Mouse (Mus musculus) regulatory T cell (primary cell): ENCODE data around the gene Mvk.

ENCODE experiments used
- in situ Hi-C: fragments of 300-600 bp; cut with MboI, MseI; formaldehyde crosslinking; loops from one replicate; pipeline ENCODE4 v1.15.1; 2025; ENCODE audit warnings: high pct_unique_total_duplicates

The Mvk gene

DNA sequence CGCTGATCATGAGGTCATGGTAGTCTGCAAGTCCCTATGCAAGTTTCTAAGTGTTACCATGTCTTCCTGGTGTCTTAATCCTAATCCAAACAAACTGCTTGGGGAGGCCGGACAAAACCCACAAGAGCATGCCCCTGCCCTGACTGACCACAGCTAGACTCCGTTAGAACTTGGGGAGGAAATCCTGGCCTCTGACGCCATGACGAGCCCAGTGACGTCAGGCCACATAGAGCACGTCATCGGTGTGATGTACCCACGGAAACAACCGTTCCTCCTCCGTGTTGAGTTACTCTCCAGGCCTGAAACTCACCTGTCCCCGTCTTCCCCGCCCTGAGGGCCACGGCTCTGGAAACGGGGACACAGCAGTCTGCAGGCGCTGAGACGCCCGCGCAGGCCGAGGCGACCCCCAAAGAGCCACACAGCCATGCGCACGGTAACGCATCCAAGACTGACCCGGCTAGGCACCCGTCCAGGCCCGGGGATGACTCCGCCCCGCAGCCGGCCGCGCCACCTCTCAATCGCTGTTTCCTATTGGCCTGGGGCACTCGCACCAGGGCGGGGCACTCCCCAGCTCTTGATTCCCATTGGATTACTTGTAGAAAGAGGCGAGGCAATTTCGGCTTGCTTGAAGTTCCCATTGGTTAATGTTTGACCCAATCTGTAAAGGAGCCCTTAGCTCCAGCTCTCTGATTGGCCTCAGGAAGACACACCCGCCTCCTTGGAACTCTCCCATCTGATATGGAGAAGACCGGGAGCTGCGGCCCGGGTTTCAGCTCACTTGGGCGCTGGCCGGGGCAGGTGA, at the start of gene Mvk, which contains the start of gene Mmab:
Gene Mvk, plus strand, starts transcription at position 704 of the 802 bp plus-strand sequence.
Gene Mmab, minus strand, starts transcription at position 495 of the 802 bp plus-strand sequence.
- in situ Hi-C loops = loop anchor here (10.0 kb wide), 1 partner anchor 669 kb away; the partner anchor contains the start of genes Iscu and Sart3

DNA sequence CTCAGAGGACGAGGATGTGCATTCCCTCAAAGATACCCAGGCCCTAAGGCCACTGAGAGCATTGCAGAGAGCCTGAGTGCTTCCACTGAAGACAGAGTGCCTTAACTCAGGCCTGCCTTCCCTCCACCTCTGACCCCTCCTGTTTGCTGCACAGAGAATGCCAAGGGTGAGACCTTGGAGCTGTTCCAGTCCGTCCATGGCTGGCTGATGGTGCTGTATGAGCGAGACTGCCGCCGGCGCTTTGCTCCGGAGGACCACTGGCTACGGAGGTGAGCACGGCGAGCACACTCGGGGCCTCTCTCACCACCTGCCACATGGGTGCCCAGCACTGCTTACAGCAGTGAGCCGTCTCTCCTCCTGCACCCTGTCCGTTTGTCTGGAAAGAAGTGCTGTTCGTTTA, 37.5 kb upstream of the Mvk start:
- in situ Hi-C loops = loop anchor here (25.0 kb wide), 1 partner anchor 894 kb away; no protein-coding TSS in a partner anchor

DNA sequence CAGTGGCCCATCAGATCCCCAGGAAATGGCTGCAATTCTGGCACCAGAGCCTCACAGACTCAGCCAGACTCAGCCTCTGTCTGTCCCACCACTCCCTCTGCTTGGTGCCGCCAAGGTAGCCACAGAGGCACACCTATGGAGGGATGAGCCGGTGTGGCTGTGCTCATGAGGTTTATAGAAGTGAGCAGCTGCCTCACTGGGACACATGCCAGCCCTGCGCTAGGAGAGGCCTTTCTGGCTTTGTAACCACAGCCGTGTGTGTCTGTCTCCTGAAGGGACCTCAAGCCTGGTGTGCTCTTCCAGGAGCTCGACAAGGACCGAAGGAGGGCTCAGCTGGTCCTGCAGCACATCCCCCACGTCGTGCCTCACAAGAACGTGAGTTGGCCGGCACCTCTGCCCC, 36.8 kb upstream of the Mvk start:
- in situ Hi-C loops = loop anchor here (25.0 kb wide), 1 partner anchor 895 kb away; no protein-coding TSS in a partner anchor

DNA sequence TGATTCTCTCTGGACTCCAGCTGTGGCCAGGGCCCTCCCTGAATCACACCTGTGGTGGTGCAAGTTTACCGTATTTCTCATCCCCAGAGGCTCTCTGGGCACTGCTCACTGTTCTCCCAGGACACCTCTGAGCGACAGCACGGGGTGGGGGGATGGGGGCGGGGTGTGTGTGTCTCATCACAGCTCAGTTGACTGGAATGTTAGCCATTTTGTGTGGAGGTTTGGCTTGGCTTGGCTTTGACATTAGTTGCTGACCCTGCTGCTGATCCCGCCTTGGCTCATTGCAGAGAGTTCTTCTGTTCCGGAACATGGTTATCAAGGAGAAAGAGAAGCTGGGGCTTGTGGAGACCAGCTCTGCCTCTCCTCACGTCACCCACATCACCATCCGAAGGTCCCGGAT, 36.3 kb upstream of the Mvk start:
- in situ Hi-C loops = loop anchor here (25.0 kb wide), 1 partner anchor 896 kb away; no protein-coding TSS in a partner anchor

DNA sequence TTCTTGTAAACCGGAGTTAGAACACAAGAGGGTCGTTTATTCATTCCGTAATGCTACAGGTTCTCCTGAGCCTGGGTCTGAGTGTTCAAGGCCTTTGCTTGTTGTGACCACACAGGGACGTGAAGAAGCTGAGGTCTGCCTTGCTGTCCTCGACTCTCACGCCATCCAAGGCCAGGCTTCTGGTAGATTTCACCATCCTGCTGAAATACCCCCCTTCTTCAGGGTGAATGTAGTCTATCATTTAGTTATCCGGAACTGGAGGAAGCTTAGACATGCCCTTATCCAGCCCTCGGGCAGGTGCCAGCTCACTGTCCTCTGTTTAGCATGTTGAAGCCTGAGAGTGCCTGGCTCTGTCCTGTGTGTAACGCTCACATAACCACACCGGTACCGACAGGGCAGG, 35.2 kb upstream of the Mvk start:
- in situ Hi-C loops = loop anchor here (25.0 kb wide), 1 partner anchor 897 kb away; no protein-coding TSS in a partner anchor

DNA sequence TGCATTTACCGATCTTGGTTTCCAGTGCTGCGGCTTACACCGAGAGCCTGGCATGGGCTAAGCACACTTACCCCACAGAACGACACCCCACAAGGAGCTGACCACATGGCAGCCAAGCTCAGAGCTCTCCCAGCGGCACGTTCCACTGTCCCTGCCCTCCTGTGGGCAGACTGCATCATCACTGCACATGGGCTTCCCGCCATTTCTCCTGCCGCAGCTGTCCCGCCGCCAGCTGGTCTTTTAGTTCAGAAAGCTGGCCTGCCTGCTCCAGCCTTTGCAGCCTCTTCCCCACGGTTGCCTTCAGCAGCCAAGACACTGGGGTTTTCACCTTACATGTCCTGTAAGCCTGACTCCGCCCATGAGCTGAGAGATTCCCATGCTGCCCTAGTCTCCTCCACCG, 33.6 kb upstream of the Mvk start:
- in situ Hi-C loops = loop anchor here (25.0 kb wide), 1 partner anchor 898 kb away; no protein-coding TSS in a partner anchor

DNA sequence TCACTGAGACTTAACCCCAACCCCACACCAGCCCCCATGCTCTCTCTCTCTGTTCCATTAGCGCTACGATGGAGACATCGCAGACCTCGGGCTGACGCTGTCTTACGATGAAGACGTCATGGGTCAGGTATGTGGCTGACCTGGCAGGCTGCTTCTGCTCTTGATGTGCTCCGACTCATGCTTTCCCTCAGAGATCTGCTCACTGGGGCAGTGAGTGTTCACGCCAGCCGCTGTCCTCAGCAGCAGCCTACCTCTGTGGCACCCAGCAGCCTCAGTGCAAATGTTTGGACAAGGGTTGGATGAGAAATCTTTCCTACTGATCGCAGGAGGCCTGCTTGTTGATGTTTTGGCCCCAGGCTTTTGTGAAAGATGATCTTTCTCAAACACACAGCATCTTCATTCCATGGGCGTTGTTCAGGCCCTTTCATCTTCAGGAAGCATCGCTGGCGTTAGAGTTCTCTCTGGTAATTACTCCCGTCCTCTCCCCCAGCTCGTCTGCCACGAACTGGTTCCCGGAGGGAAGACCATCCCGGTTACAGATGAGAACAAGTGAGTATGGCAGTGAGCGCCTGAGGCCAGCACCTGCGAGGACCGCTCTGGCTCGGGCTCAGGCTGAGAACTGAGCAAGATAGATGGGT, 31.6 kb upstream of the Mvk start:
- in situ Hi-C loops = loop anchor here (25.0 kb wide), 1 partner anchor 900 kb away; no protein-coding TSS in a partner anchor

DNA sequence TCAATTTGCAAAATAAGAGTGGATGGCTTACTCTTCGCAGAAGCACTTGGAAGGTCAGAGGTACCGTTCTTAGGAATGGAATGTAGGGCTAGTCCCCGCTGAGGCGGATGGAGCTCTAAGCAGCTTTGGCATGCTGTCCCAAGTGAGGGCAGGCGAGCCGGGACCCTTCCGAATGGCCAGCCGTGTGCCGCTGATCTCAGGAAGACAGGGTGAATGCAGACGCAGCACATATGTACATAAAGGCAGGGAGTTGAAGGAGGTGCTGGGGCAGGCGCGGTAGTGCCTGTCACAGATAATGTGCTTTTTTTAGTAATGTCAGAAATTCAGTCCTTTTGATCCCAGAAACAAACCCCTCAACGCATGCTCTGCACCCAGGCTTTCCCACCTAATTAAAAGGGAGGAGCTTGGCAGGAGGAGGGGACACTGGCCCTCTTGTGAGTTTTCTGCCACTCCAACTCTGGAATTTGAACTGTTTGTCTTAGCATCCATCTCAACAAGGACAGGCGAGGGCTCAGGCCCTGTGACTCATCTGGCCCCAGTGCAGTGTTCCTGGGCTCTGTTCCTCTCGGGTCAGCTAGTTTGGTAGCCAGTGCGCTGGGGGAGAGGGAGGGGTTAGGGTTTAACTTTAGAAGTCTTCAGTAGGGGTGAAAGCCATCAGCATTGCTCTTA, 30.9 kb upstream of the Mvk start:
- in situ Hi-C loops = loop anchor here (25.0 kb wide), 1 partner anchor 901 kb away; no protein-coding TSS in a partner anchor

DNA sequence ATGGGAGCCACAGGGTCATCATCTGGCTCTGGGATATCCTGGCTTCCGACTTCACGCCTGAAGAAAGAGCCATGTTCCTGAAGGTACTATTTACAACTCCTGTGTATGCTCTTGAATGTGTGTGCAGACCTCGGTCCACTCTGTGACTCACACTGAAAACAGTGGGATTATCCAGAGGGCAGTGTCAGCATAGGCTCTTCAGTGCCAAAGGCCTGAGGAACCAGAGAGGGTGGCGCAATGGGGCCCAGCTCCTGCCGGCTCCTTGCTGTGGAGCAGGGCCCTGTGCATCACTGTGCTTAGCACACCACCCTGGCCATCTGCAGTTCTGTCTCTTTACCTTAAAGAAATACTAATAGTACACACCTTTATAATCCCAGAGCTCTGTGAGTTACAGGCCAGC, 28.5 kb upstream of the Mvk start:
- in situ Hi-C loops = loop anchor here (25.0 kb wide), 1 partner anchor 903 kb away; no protein-coding TSS in a partner anchor

DNA sequence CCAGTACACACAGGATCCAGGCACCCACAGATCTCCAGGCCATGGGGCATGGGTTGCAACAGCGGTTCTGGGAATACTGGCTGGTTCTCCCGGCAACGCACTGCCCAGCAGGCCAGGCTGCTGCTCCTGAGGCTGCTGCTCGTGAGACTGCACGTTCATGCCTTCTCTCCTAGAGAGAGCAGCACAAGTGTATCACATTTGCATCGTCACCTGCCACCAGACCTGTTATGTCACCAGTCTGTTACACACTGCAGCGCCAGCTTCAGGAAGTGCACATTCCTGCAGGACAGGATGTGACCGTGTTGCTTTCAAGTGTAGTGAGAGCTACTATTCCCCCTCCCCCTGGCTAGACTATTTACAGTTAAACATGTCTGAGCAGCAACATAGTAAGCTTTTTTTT, 27.2 kb upstream of the Mvk start:
- in situ Hi-C loops = loop anchor here (25.0 kb wide), 1 partner anchor 905 kb away; no protein-coding TSS in a partner anchor

DNA sequence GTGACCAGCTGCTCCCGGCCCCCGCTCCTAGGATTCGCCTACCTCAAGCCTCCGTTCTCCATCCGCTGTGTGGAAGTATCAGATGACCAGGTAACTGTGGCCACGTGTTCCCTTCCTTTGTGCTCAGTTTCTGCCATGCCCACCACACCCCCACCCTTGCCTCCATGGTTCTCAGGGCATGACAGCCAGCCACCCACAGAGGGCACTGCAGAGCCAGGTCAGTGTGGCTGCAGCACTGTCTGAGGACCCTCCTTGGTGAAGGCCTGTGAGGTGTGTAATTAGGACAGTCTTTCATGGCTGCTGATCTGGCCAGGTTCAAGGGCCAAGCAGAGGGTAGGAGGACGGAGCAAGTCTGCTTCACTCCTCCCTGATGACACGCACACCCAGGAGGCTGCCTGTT, 25.5 kb upstream of the Mvk start:
- in situ Hi-C loops = loop anchor here (25.0 kb wide), 1 partner anchor 906 kb away; no protein-coding TSS in a partner anchor

DNA sequence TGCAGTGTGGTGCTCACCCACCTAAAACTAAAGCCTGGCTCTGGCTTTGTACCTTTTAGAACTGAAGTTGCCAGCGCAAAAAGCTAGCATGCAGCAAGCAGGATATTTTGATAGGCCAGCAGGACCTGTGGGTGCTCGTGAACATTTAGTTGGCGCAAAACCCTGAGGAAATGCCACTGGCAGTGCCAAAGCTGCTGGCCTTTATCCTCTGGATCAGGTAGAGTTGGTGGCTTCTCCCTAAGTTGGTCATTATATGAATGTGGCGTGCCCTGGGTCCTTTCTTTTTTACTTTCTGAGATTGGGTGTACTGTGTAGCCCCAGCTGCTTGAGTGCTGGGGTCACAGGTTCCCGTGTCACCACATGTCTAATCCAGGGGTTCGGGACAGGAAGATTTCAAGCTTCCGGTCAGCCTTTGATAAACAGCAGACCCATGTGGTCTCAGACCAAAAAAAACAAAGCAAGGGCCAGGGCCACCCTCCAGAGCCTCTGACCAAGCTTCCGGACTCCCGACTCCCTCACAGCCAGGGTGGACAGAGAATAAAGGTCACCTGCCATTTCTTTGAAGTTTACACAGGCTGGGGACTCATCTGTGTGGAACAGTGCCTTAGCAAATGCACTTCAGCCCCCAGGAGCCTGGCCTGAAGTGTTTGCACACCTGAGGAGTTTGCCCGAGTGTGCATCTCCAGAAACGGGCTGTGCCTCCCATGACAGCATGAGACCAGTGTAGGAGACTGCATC, 22.3 kb upstream of the Mvk start:
- in situ Hi-C loops = loop anchor here (25.0 kb wide), 1 partner anchor 909 kb away; no protein-coding TSS in a partner anchor

DNA sequence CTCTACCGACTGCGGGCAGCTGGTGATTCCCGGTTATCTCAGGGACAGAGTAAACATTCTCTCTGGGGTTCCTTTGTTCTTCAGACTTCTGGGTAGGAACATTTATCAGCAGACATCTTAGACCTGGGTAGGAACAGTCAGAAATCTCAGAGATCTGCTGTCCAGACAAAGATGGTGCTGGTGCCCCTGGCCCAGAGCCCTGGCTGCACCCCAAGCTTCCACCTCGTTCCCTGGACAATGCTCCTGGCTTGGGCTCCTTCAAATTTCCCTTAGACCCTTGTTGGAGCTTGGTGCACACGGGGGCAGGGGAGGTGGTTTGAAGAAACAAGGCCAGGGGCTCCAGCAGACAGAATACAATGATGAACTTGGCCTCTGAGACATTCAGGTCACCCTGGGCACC, 21.5 kb upstream of the Mvk start:
- in situ Hi-C loops = loop anchor here (25.0 kb wide), 1 partner anchor 910 kb away; no protein-coding TSS in a partner anchor

DNA sequence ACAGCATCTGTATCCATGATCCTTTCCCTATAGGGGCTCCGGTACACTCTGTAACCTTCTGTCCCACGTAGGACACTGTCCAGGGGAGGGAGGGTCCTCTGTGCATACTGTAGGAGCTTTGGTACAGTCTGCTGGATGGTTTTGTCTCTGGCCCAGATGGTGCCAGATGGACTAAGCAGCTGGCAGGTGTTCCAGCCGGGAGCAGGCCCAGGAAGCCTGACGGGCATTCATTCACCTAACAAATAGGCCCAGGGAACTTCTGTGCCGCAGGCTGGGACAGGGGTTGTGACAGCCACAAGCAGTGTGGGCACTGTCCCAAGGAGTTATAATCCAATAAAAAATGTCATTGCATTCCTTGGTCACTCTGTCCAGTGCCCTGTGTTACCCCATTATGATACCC, 20.1 kb upstream of the Mvk start:
- in situ Hi-C loops = loop anchor here (25.0 kb wide), 1 partner anchor 912 kb away; no protein-coding TSS in a partner anchor

DNA sequence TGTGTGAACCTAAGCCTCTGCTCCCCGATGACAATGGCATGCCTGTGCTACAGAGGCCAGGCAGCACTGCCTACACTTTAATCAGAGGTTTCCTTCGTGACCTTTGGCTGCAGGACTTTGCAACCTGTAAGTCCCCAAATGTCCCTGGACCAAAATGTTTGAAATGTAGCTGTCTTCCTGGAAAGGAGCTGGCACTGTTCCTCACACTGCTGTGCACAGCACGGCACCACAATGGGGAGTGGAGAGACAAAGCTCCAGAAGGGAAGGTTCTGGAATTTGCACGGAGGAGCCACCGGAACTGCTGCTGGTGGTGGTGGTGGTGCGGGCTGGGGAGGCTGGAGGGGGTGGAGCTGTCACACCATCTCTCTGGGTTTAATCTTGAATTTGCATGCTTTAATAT, 17.3 kb upstream of the Mvk start:
- in situ Hi-C loops = no loop called here

DNA sequence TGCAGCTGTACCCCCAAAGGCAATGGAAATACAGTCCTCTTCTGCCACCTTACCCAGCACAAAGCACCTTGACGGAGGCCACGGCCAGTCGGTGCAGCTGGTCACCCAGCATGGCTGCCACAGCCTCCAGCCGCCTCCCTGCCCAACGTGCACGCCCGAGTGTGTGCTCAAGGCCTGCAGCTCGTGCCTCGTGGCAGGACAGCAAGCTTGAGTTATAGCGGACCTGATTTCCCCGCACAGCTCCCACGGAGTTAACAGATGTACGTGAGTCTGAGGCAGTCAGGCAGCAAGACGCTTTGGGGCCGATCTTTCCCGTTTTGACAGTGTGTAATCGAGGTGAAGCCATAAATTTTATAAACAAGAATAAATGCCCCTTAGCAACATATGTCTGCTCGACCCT, 15.4 kb upstream of the Mvk start:
- in situ Hi-C loops = no loop called here

DNA sequence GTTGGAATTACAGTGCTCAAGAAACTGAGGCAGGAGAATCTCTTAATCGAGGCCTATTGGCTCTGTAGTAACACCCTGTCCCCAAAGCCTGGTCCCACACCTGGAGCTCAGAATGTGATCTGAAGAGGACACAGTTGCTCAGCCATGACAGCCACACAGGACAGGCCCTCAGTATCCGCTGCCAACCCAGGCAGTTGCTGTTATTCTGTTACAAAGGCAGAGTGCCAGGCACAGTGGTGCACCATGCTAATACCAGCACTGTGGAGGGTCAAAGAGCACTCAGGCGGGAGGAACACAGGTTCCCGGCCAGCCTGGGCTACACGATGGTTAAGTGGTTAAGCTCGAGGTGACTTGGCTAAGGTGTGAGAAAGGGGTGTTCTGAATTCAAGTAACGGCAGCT, 14.3 kb upstream of the Mvk start:
- in situ Hi-C loops = no loop called here

DNA sequence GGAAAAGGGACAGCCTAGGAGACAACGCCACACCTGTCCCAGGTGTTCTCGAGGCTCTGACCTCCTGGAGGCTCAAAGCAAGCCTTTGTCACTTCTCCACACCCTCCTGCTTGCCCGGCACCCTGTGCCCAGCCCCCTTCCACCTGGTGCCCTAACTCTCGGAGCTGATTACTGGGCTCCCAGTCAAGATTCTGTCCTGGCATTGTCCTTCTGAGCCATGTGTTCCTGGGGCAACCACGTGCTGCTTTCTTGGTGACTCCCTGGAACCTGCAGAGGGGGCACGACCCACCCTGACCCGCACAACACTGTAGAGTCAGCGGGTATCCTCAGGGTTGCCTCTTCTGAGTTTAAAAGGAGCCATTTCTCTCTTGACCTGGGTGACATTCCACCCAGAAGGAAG, 9.7 kb upstream of the Mvk start:
- in situ Hi-C loops = no loop called here

DNA sequence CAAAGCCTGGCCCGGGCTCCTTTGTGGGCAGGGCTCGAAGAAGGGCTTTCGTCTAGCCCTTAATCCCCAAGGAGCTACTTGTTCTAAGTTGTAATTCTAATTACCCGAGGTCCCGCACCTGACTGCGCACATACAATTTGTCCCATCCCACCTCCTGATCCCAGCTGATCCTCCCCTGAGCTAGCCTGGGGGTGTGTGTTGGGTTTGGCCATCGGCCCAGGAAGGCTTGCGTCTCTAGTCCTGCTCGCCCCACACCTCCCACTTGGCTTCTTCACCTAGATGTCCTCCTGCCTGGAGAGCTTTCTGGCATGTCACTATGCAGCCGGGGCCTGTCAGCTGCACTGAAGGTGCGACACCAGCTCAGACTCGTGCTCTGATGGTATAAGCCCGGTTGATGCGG, 8.5 kb upstream of the Mvk start:
- in situ Hi-C loops = no loop called here

DNA sequence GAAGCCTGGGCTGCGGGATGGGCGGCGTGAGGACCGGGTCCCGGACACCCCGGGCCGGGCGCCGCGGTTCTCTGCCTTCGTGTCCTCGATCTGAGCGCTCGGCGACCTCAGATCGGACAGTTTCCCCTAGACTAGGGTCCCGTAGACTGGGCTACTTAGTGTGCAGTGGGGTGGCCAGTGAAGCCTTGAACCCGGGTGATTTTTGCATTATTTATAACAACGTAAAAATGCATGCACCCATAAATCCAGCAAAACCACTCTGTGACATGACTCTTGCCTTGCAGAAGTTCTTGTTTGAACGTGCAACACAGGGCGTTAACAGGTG, 261 bp downstream of the Mvk start:
- in situ Hi-C loops = loop anchor here (10.0 kb wide), 1 partner anchor 670 kb away; the partner anchor contains the start of genes Iscu and Sart3

DNA sequence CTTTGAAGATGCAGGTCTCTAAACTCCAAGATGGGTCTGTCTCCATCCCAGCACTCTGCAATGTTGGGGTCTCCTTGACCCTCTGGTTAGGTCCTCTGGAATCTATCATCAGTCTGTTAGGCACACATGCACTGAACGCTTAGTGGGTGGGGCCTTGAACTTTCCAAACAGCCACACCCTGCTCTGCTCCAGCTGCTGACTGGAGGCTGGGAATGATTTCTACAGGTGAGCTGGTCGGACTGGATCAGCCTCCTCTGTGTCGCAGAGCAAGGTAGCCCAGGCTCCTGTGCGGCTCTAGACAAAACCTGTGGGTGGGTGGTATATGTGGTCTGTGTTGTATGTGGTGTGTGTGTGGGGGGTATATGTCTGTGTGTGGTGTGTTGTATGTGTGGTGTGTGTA, 4.9 kb downstream of the Mvk start:
- in situ Hi-C loops = loop anchor here (10.0 kb wide), 1 partner anchor 674 kb away; the partner anchor contains the start of genes Iscu and Sart3
